Mouse (Mus musculus): ENCODE results near the gene Stard3.

DNA sequence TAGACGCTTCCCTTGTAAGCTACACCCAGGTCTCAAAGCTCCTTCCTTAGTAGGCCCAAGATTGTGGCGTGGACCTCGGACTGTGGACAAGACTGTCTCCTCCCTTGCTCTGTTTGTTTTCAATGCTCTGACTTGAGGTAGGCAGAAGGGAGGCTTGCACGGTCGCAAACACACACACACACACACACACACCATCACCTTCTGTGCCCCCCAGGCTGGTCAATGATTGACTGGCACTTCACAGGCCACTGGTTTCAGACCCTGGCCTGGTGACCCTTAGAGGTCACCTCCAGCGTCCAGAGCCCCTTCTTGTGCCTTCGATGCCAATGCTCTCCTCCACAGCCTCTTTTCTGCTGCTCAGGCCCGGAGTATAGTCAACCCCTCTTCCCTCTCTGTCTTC lies 50.7 kb downstream of the Stard3 start:
- TF ChIP-seq POLR2A (IDR thresholded peaks at IDR 0.05; ENCODE audit: control insufficient read depth, extremely low read depth, insufficient read depth, low read length, poor library complexity) (no peak), CTCF (IDR thresholded peaks at IDR 0.05; ENCODE audit: borderline replicate concordance, control insufficient read depth, extremely low read depth, insufficient read depth, low read length, poor library complexity) (no peak)

Measured in thymus, adult 2 months (tissue).